Mouse (Mus musculus): ENCODE measurements around the gene Kcne3.

Kcne3 gene

DNA sequence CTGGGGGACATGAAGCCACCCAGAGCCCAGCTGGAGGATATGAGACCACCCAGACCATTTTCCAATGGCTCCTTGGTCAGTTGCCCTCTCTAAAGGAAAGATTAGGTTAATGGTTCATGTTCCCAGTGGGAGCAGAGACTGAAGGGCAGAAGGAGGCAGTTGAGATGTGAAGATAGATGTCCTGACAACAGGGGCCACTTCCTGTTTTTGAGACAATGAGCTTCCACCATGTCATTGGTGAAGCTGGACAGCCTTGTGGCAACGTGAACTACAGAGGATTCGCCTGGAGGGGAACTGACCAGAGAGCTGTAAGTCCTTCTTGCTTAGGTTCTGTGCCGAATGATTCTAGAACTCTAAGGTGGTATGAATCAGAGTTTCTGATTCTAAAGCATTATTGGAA, at the start of gene Kcne3:
TSS of gene Kcne3 (plus strand) at position 234 of the 400 bp plus-strand sequence.
- Histone ChIP-seq H3K36me3 (ENCODE audit: insufficient read depth, low read length) (no peaks in the 10 kb centered on the region), H3K9me3 (ENCODE audit: low read length) (no peaks in the 10 kb centered on the region), H3K4me1 (replicated peaks; ENCODE audit: low read depth, low read length) (peaks cover 18% of the 10 kb centered on the region), H3K27me3 (ENCODE audit: insufficient read depth, low read length) (peaks cover 72% of the 10 kb centered on the region), H3K4me3 (replicated peaks; ENCODE audit: low read length) (no peak within 1 kb of the TSS)
- TF ChIP-seq NANOG (IDR thresholded peaks at IDR 0.05; ENCODE audit: borderline replicate concordance, low read length), result no peak
- no peak for TF ChIP-seq CTCF (conservative IDR thresholded peaks at IDR 0.05; ENCODE audit: low read length)
- no peak for TF ChIP-seq POU5F1 (IDR thresholded peaks at IDR 0.05; ENCODE audit: borderline replicate concordance, low read length)

GRCm38 (mm10) chr7:100126514-100126913, 49.8 kb upstream of the Kcne3 start:
- Histone ChIP-seq H3K4me1 (replicated peaks; ENCODE audit: low read depth, low read length) (peaks cover 13% of the 10 kb centered on the region), H3K36me3 (ENCODE audit: insufficient read depth, low read length) (no peaks in the 10 kb centered on the region), H3K9me3 (ENCODE audit: low read length) (peaks cover 3% of the 10 kb centered on the region; the same call in 1 of the 2 replicates), H3K4me3 (replicated peaks; ENCODE audit: low read length) (no peak overlapping the region), H3K27me3 (ENCODE audit: insufficient read depth, low read length) (0 out of 2 replicates have a peak, but pooled peaks cover 2% of the 10 kb centered on the region)
- no peak for TF ChIP-seq CTCF (conservative IDR thresholded peaks at IDR 0.05; ENCODE audit: low read length)
- no peak for TF ChIP-seq NANOG (IDR thresholded peaks at IDR 0.05; ENCODE audit: borderline replicate concordance, low read length)
- no peak for TF ChIP-seq POU5F1 (IDR thresholded peaks at IDR 0.05; ENCODE audit: borderline replicate concordance, low read length)

DNA sequence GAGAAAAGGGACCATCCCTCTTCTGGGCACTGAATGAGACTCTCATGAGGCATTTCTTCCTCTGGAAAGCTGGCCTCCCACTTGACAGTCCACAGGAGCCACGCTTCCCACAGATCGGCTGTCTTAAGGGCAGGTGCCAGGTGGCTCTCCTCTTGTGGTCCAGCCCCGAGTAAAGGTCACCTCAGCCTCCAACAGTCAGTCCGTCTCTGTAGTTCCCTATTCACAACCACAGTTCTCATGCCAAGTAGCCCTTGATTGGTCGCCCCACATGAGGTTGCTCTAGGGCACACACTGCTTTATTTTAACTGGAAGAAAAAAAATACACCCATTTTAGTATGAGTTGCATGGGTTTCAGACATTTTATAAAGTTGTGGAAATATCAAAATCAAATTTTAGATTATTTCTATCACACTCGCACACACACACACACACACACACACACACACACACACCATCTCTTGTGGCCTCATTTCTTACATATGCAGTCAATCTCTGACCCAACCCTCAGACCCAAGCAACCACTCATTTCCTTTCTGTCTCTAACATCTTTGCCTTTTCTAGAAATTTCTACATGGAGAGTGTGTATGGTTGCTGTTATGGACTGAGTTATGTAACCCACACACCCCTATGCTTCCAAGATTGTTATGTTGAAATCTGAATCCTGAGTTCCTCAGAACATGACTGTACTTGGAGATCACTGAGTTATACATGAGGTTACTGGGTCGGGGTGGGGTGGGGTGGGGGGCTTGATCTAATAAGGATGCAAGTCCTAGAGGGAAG, 47.9 kb upstream of the Kcne3 start:
- no peak overlapping the region for H3K4me3 ChIP-seq (replicated peaks; ENCODE audit: low read length)
- H3K4me1 ChIP-seq (replicated peaks; ENCODE audit: low read depth, low read length), result peaks cover 5% of the 10 kb centered on the region; the same call in 1 of the 2 replicates
- H3K9me3 ChIP-seq (ENCODE audit: low read length), result peaks cover 3% of the 10 kb centered on the region; the same call in 1 of the 2 replicates
- H3K36me3 ChIP-seq (ENCODE audit: insufficient read depth, low read length), result no peaks in the 10 kb centered on the region
- TF ChIP-seq NANOG (IDR thresholded peaks at IDR 0.05; ENCODE audit: borderline replicate concordance, low read length) (no peak), CTCF (conservative IDR thresholded peaks at IDR 0.05; ENCODE audit: low read length) (no peak), POU5F1 (IDR thresholded peaks at IDR 0.05; ENCODE audit: borderline replicate concordance, low read length) (no peak)
- H3K27me3 ChIP-seq (ENCODE audit: insufficient read depth, low read length), result 0 out of 2 replicates have a peak, but pooled peaks cover 2% of the 10 kb centered on the region

- H3K27me3 ChIP-seq (ENCODE audit: insufficient read depth, low read length), result 0 out of 2 replicates have a peak, but pooled peaks cover 2% of the 10 kb centered on the region
- H3K4me3 ChIP-seq (replicated peaks; ENCODE audit: low read length), result no peak overlapping the region
Measured at GRCm38 (mm10) chr7:100130592-100130991, 45.7 kb upstream of the Kcne3 start.

GRCm38 (mm10) chr7:100132379-100132778, 43.9 kb upstream of the Kcne3 start:
- TF ChIP-seq POU5F1 (IDR thresholded peaks at IDR 0.05; ENCODE audit: borderline replicate concordance, low read length) (no peak), CTCF (conservative IDR thresholded peaks at IDR 0.05; ENCODE audit: low read length) (no peak), NANOG (IDR thresholded peaks at IDR 0.05; ENCODE audit: borderline replicate concordance, low read length) (no peak)

More at GRCm38 (mm10) chr7:100130592-100130991, 45.7 kb upstream of the Kcne3 start:
- Histone ChIP-seq H3K9me3 (ENCODE audit: low read length) (no peaks in the 10 kb centered on the region), H3K36me3 (ENCODE audit: insufficient read depth, low read length) (no peaks in the 10 kb centered on the region), H3K4me1 (replicated peaks; ENCODE audit: low read depth, low read length) (0 out of 2 replicates have a peak, but pooled peaks cover under 1% of the 10 kb centered on the region)
- no peak for TF ChIP-seq CTCF (conservative IDR thresholded peaks at IDR 0.05; ENCODE audit: low read length)
- TF ChIP-seq POU5F1 (IDR thresholded peaks at IDR 0.05; ENCODE audit: borderline replicate concordance, low read length), result no peak
- no peak for TF ChIP-seq NANOG (IDR thresholded peaks at IDR 0.05; ENCODE audit: borderline replicate concordance, low read length)

GRCm38 (mm10) chr7:100137038-100137437, 39.3 kb upstream of the Kcne3 start:
- Histone ChIP-seq H3K4me3 (replicated peaks; ENCODE audit: low read length) (no peak overlapping the region), H3K4me1 (replicated peaks; ENCODE audit: low read depth, low read length) (peaks cover 19% of the 10 kb centered on the region), H3K9me3 (ENCODE audit: low read length) (peaks cover 7% of the 10 kb centered on the region; the same call in 1 of the 2 replicates), H3K36me3 (ENCODE audit: insufficient read depth, low read length) (no peaks in the 10 kb centered on the region), H3K27me3 (ENCODE audit: insufficient read depth, low read length) (no peaks in the 10 kb centered on the region)
- no peak for TF ChIP-seq NANOG (IDR thresholded peaks at IDR 0.05; ENCODE audit: borderline replicate concordance, low read length)
- no peak for TF ChIP-seq POU5F1 (IDR thresholded peaks at IDR 0.05; ENCODE audit: borderline replicate concordance, low read length)
- no peak for TF ChIP-seq CTCF (conservative IDR thresholded peaks at IDR 0.05; ENCODE audit: low read length)

More at GRCm38 (mm10) chr7:100132379-100132778, 43.9 kb upstream of the Kcne3 start:
- H3K4me1 ChIP-seq (replicated peaks; ENCODE audit: low read depth, low read length), result peaks cover 3% of the 10 kb centered on the region; the same call in 1 of the 2 replicates
- peaks cover 7% of the 10 kb centered on the region; the same call in 1 of the 2 replicates for H3K9me3 ChIP-seq (ENCODE audit: low read length)
- H3K27me3 ChIP-seq (ENCODE audit: insufficient read depth, low read length), result 0 out of 2 replicates have a peak, but pooled peaks cover 2% of the 10 kb centered on the region
- no peaks in the 10 kb centered on the region for H3K36me3 ChIP-seq (ENCODE audit: insufficient read depth, low read length)
- no peak overlapping the region for H3K4me3 ChIP-seq (replicated peaks; ENCODE audit: low read length)

- TF ChIP-seq POU5F1 (IDR thresholded peaks at IDR 0.05; ENCODE audit: borderline replicate concordance, low read length), result no peak
- no peak for TF ChIP-seq CTCF (conservative IDR thresholded peaks at IDR 0.05; ENCODE audit: low read length)
- TF ChIP-seq NANOG (IDR thresholded peaks at IDR 0.05; ENCODE audit: borderline replicate concordance, low read length), result no peak
- Histone ChIP-seq H3K4me1 (replicated peaks; ENCODE audit: low read depth, low read length) (peaks cover 19% of the 10 kb centered on the region), H3K36me3 (ENCODE audit: insufficient read depth, low read length) (no peaks in the 10 kb centered on the region), H3K9me3 (ENCODE audit: low read length) (peaks cover 7% of the 10 kb centered on the region; the same call in 1 of the 2 replicates), H3K4me3 (replicated peaks; ENCODE audit: low read length) (no peak overlapping the region), H3K27me3 (ENCODE audit: insufficient read depth, low read length) (no peaks in the 10 kb centered on the region)
Measured at GRCm38 (mm10) chr7:100138075-100138474, 38.2 kb upstream of the Kcne3 start.

DNA sequence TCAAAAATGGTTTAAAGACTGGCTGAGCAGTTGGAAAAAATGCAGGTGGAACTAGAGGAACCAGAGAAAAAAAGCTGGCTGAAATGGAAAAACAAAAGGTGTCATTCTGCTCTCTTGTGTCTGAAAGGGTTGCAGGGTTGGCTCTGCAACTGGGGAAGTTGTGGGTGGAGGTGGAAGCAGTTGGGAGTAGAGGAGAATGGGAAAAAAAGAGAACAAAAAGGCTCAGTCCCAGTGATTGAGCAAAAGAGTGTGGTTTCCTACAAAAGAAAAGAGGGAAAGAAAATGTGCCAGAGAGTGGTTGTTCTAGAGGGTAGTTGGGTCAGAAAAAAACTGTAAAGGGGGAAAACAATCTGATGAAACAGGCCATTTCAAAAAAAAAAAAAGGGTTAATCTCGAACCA, 35.7 kb upstream of the Kcne3 start:
- Histone ChIP-seq H3K27me3 (ENCODE audit: insufficient read depth, low read length) (no peaks in the 10 kb centered on the region), H3K9me3 (ENCODE audit: low read length) (peaks cover 22% of the 10 kb centered on the region), H3K4me1 (replicated peaks; ENCODE audit: low read depth, low read length) (peaks cover 19% of the 10 kb centered on the region), H3K4me3 (replicated peaks; ENCODE audit: low read length) (no peak overlapping the region), H3K36me3 (ENCODE audit: insufficient read depth, low read length) (no peaks in the 10 kb centered on the region)
- no peak for TF ChIP-seq CTCF (conservative IDR thresholded peaks at IDR 0.05; ENCODE audit: low read length)
- no peak for TF ChIP-seq POU5F1 (IDR thresholded peaks at IDR 0.05; ENCODE audit: borderline replicate concordance, low read length)
- TF ChIP-seq NANOG (IDR thresholded peaks at IDR 0.05; ENCODE audit: borderline replicate concordance, low read length), result no peak

Data from E14TG2a.4 (cell line).